Mouse (Mus musculus) left cerebral cortex, adult 8-10 months (tissue): ENCODE results near the gene Prl8a9. TPM values are rescaled to one million over a fixed set of nuclear protein-coding genes. Genes with fewer than 3 reads are reported as not detected.

Experiments used
- DNase-seq, 2 experiments: peaks; one replicate each; pipeline ENCODE4 v3.0.0; 2022; ENCODE audit warnings: low spot score in 2 of 2
- total RNA-seq, 4 experiments: library from RNA; stranded (reverse); gene quantifications; 2 replicates each; pipeline ENCODE4 v1.2.4; 2022

The Prl8a9 gene
- total RNA-seq, result not detected

DNA sequence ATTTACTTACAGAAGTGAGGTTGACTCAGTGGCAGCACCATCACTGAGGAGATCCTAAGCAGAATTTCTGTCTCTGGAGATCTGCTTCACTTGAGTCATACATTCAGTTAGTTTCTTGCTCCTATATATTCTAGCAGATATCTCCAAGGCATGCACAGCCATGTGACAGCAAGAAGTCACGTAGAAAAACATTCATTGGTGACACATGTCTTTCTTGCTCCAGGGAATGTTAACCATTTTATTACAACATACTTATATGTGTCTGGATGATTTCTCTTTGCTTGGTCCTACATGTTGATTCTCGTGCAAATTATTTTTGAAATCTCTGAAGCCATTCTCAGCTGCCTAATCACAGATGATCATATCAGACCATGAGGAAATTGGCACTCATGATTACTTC, at the start of gene Prl8a9:
TSS of gene Prl8a9 (minus strand) at position 101 of the 400 bp plus-strand sequence.
- DNase-seq, result no peak

DNA sequence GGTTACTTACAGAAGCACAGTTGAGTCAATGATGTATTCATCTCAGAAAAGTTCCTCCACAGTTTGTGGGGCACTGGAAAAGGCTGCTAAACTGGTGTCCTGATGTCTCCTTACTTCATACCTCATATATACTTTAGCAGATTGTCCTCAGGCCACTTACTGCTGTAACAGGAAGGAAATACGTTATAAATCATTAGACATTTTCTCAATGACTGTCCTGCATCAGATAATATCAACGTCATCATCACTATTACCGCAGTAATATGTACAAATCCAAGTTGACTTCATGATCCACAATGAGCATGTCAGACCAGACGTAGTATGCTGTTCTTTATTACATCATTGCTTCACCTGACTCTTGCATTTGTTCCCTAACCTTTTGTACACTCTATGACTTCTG, 46.1 kb upstream of the Prl8a9 start, which contains the start of gene Prl7b1:
TSS of gene Prl7b1 (minus strand) at position 101 of the 400 bp plus-strand sequence.
- no peak for DNase-seq

DNA sequence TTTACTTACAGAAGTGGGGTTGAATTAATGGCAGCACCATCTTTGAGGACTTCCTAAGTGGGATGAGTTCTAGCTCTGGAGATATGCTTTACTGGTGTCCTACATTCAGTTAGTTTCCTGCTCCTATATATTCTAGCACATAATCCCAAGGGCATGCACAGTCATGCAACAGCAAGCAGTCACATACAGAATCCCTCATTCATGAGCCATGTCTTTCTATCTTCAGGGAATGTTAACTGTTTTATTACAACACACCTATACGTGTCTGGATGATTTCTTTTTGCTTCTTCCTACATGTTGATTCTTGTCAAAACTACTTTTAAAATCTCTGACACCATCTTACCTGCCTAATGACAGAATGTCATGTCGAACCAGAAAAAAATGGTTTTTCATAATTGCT, 17.7 kb upstream of the Prl8a9 start, which contains the start of gene Prl8a1:
TSS of gene Prl8a1 (minus strand) at position 101 of the 400 bp plus-strand sequence.
- no peak for DNase-seq

GRCm38 (mm10) chr13:27553336-27553735, 11.1 kb downstream of the Prl8a9 start:
- no peak for DNase-seq

GRCm38 (mm10) chr13:27523156-27523555, 41.2 kb downstream of the Prl8a9 start:
- no peak for DNase-seq

- no peak for DNase-seq
These were observed 51.3 kb downstream of the Prl8a9 start, which contains the start of gene Prl8a8 for GRCm38 (mm10) chr13:27513117-27513516. Prl8a8 (minus strand) TSS chr13:27513217.

Other genes starting within 250 kb of the Prl8a9 start
- gene Prl8a2, start 218.9 kb downstream of the Prl8a9 start, total RNA-seq, result not detected
- not detected for gene Prl2b1, start 173.8 kb downstream of the Prl8a9 start, total RNA-seq
- not detected for gene Prl8a6, start 125.9 kb downstream of the Prl8a9 start, total RNA-seq
- not detected for gene Prl8a8, start 51.4 kb downstream of the Prl8a9 start, total RNA-seq
- not detected for gene Prl8a1, start 17.6 kb upstream of the Prl8a9 start, total RNA-seq
- gene Prl7b1, start 46.0 kb upstream of the Prl8a9 start, total RNA-seq, result not detected
- gene Prl7a1, start 77.9 kb upstream of the Prl8a9 start, total RNA-seq, result not detected
- gene Prl7a2, start 103.4 kb upstream of the Prl8a9 start, total RNA-seq, result not detected
- not detected for gene Prl7d1, start 152.1 kb upstream of the Prl8a9 start, total RNA-seq
- not detected for gene Prl7c1, start 216.2 kb upstream of the Prl8a9 start, total RNA-seq
- not detected for gene Prl2a1, start 237.0 kb upstream of the Prl8a9 start, total RNA-seq